Mouse (Mus musculus) heart, postnatal 4 days (tissue): ENCODE measurements around the gene Lrr1. TPM values are rescaled to one million over a fixed set of nuclear protein-coding genes. Genes with fewer than 3 reads are reported as not detected.
"Not testable (repeated sequence)": the region's sequence is repeated elsewhere in the genome, so short reads cannot be mapped to it uniquely, and the experiment has no call there.

Source experiments
- DNase-seq: peaks from one replicate; pipeline ENCODE4 v3.0.0; 2021
- total RNA-seq, 2 experiments: library from RNA; stranded (reverse); gene quantifications; 2 replicates each; pipeline ENCODE4 v1.2.3; 2021

Lrr1 gene
- 1 to 10 TPM; 4.1 to 5.2 TPM for total RNA-seq

- peak; percentile 88 for DNase-seq
Measured at GRCm38 (mm10) chr12:69168461-69169106, at the start of gene Lrr1. Lrr1 (plus strand) TSS chr12:69168814.

- no peak for DNase-seq
Measured at GRCm38 (mm10) chr12:69119908-69120307, 48.7 kb upstream of the Lrr1 start.

GRCm38 (mm10) chr12:69122801-69123200, 45.8 kb upstream of the Lrr1 start:
- no peak for DNase-seq

- no peak for DNase-seq
Measured at GRCm38 (mm10) chr12:69125066-69125465, 43.5 kb upstream of the Lrr1 start.

GRCm38 (mm10) chr12:69127170-69127569, 41.4 kb upstream of the Lrr1 start:
- DNase-seq: no peak

- no peak for DNase-seq
Measured at GRCm38 (mm10) chr12:69127626-69128025, 41.0 kb upstream of the Lrr1 start.

- no peak for DNase-seq
Measured at GRCm38 (mm10) chr12:69129634-69130310, 38.8 kb upstream of the Lrr1 start.

GRCm38 (mm10) chr12:69130486-69130885, 38.1 kb upstream of the Lrr1 start:
- no peak for DNase-seq

GRCm38 (mm10) chr12:69131267-69131666, 37.3 kb upstream of the Lrr1 start:
- DNase-seq: no peak

GRCm38 (mm10) chr12:69131981-69132380, 36.6 kb upstream of the Lrr1 start:
- DNase-seq: peak; percentile 59

- DNase-seq: no peak
Measured at GRCm38 (mm10) chr12:69139201-69139600, 29.4 kb upstream of the Lrr1 start.

- DNase-seq: no peak
Measured at GRCm38 (mm10) chr12:69139841-69140240, 28.8 kb upstream of the Lrr1 start.

GRCm38 (mm10) chr12:69143460-69143859, 25.2 kb upstream of the Lrr1 start:
- DNase-seq: no peak

- no peak for DNase-seq
Measured at GRCm38 (mm10) chr12:69147166-69147735, 21.4 kb upstream of the Lrr1 start.

- no peak for DNase-seq
Measured at GRCm38 (mm10) chr12:69150049-69150448, 18.6 kb upstream of the Lrr1 start.

GRCm38 (mm10) chr12:69155923-69156322, 12.7 kb upstream of the Lrr1 start:
- no peak for DNase-seq

GRCm38 (mm10) chr12:69156436-69156835, 12.2 kb upstream of the Lrr1 start:
- no peak for DNase-seq

- no peak for DNase-seq
Measured at GRCm38 (mm10) chr12:69157107-69157506, 11.5 kb upstream of the Lrr1 start.

- no peak for DNase-seq
Measured at GRCm38 (mm10) chr12:69158366-69158764, 10.2 kb upstream of the Lrr1 start.

GRCm38 (mm10) chr12:69158765-69159577, 9.6 kb upstream of the Lrr1 start, which contains the start of gene Rps29:
Rps29 (minus strand) TSS chr12:69159186.
- peak; percentile 96 for DNase-seq

- DNase-seq: no peak
Measured at GRCm38 (mm10) chr12:69159578-69159940, 9.1 kb upstream of the Lrr1 start.

- not testable (repeated sequence) for DNase-seq
Measured at GRCm38 (mm10) chr12:69160677-69161076, 7.9 kb upstream of the Lrr1 start.

- DNase-seq: not testable (repeated sequence)
Measured at GRCm38 (mm10) chr12:69163586-69163985, 5.0 kb upstream of the Lrr1 start.
